Mouse (Mus musculus) midbrain, postnatal 0 days (tissue): ENCODE results near the gene Cdk4. TPM values are rescaled to one million over a fixed set of nuclear protein-coding genes. Genes with fewer than 3 reads are reported as not detected.

Source experiments
- ATAC-seq: fragments of 200-750 bp; cut with Nextera tagmentation; 2 replicates; pipeline ENCODE4 v1.8.0; 2017; ENCODE audit warnings: moderate number of reproducible peaks, mild to moderate bottlenecking, moderate TSS enrichment, moderate library complexity; ENCODE audit not compliant: low FRiP score
- DNase-seq: peaks from one replicate; pipeline ENCODE4 v3.0.0-alpha.2; 2015; ENCODE audit warnings: low spot score
- H3K27ac ChIP-seq: fragments of 300-500 bp; sonication (generic); 2 replicates; pipeline ENCODE4 v1.5.1; 2014; ENCODE audit warnings: low read depth, mild to moderate bottlenecking, low read length, mixed read lengths
- H3K27me3 ChIP-seq: fragments of 300-500 bp; sonication (generic); 2 replicates; pipeline ENCODE4 v1.6.1; 2014; ENCODE audit warnings: low read length, control low read depth, mixed read lengths; ENCODE audit not compliant: insufficient read depth
- H3K36me3 ChIP-seq: fragments of 300-500 bp; sonication (generic); 2 replicates; pipeline ENCODE4 v1.6.1; 2014; ENCODE audit warnings: low read length, control low read depth, mixed read lengths; ENCODE audit not compliant: insufficient read depth
- H3K4me1 ChIP-seq: fragments of 300-500 bp; sonication (generic); 2 replicates; pipeline ENCODE4 v1.6.1; 2014; ENCODE audit warnings: mild to moderate bottlenecking, control low read depth, antibody characterized with exemption, low read length, mixed read lengths; ENCODE audit not compliant: insufficient read depth
- H3K4me2 ChIP-seq: fragments of 300-500 bp; sonication (generic); 2 replicates; pipeline ENCODE4 v1.6.1; 2014; ENCODE audit warnings: low read depth, mild to moderate bottlenecking, low read length, mixed read lengths; ENCODE audit not compliant: poor library complexity, severe bottlenecking
- H3K4me3 ChIP-seq: fragments of 300-500 bp; sonication (generic); 2 replicates; pipeline ENCODE4 v1.5.1; 2014; ENCODE audit warnings: low read depth, mild to moderate bottlenecking, low read length, moderate library complexity
- H3K9ac ChIP-seq: fragments of 300-500 bp; sonication (generic); replicated peaks from 2 replicates; pipeline ENCODE4 v1.6.1; 2014; ENCODE audit warnings: mild to moderate bottlenecking, low read length, moderate library complexity, mixed read lengths; ENCODE audit not compliant: poor library complexity, severe bottlenecking
- H3K9me3 ChIP-seq: fragments of 300-500 bp; sonication (generic); 2 replicates; pipeline ENCODE4 v1.6.1; 2016; ENCODE audit warnings: low read length, control low read depth
- CTCF ChIP-seq: IDR thresholded peaks from 2 replicates; pipeline ENCODE4 v1.5.1; 2016; ENCODE audit warnings: antibody characterized with exemption, mild to moderate bottlenecking
- WGBS: fragments of 180-500 bp; shearing (Covaris S2); extraction: QIAGEN DNeasy Blood & Tissue Kit; methylation state at CpG from one replicate; pipeline ENCODE4 v1.1.7; 2014; 5-methylcytosine and 5-hydroxymethylcytosine counted together
- polyA plus RNA-seq: library from polyadenylated mRNA; unstranded; fragments of >200 nt; fragmentation: Nextera tagmentation; extraction: Ambion mirVana; gene quantifications from 2 replicates; pipeline ENCODE4 v1.2.1, GENCODE M21; 2015
- total RNA-seq: library from RNA; depleted of rRNA; stranded (reverse); fragments of >200 nt; gene quantifications from 2 replicates; pipeline ENCODE4 v1.2.3, GENCODE M21; 2014; rRNA removed

The Cdk4 gene
- total and polyA plus RNA-seq, 2 experiments from 2014 or later, result 311 to 364 TPM

DNA sequence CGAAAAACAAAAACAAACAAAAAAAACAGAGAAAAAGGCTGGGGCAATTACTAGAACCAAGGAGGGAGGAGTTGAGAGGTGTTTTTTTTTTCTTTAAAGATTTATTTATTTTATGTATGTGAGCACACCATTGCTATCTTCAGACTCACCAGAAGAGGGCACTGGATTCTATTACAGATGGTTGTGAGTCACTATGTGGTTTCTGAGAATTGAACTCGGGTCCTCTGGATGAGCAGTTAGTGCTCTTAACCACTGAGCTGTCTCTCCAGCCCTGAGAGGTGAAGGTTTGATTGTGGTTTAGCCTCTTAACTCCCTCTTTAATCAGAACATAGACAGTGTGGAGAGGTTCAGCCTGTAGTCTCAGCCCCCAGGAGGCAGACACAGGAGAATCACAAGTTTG lies 51.7 kb downstream of the Cdk4 start:
- no peaks in the 10 kb centered on the region for H3K9me3 ChIP-seq
- TF ChIP-seq CTCF, result peak; percentile 61
- H3K27ac ChIP-seq, result no peak overlapping the region
- no peaks in the 10 kb centered on the region for H3K4me1 ChIP-seq
- H3K36me3 ChIP-seq, result peaks cover 23% of the 10 kb centered on the region
- no peak for ATAC-seq
- H3K27me3 ChIP-seq, result no peaks in the 10 kb centered on the region
- 80% methylated on average over 2 of the region's 2 CpGs for WGBS
- no peak for DNase-seq
- H3K4me3 ChIP-seq, result no peak overlapping the region
- H3K4me2 ChIP-seq, result no peak overlapping the region
- H3K9ac ChIP-seq, result no peak overlapping the region

Other genes with a start within 250 kb of the Cdk4 start
- 13.2 and 17.4 TPM in 2 replicates for gene Atp23, start 162.2 kb upstream of the Cdk4 start, total RNA-seq
- gene Atp23, start 162.2 kb upstream of the Cdk4 start, polyA plus RNA-seq, result 18.4 and 19.1 TPM in 2 replicates
- 50.1 and 54.6 TPM in 2 replicates for gene Ctdsp2, start 84.8 kb upstream of the Cdk4 start, total RNA-seq
- gene Ctdsp2, start 84.8 kb upstream of the Cdk4 start, polyA plus RNA-seq, result 10.2 and 11.2 TPM in 2 replicates
- 0.90 and 2.0 TPM in 2 replicates for gene Avil, start 62.8 kb upstream of the Cdk4 start, total RNA-seq
- 1.2 and 1.3 TPM in 2 replicates for gene Avil, start 62.8 kb upstream of the Cdk4 start, polyA plus RNA-seq
- gene Tsfm, start 32.7 kb upstream of the Cdk4 start, total RNA-seq, result 29.3 and 33.8 TPM in 2 replicates
- gene Tsfm, start 32.7 kb upstream of the Cdk4 start, polyA plus RNA-seq, result 60.7 and 63.3 TPM in 2 replicates
- 6.5 and 8.7 TPM in 2 replicates for gene Mettl1, start 22.1 kb upstream of the Cdk4 start, total RNA-seq
- 19.1 TPM in 2 replicates for gene Mettl1, start 22.1 kb upstream of the Cdk4 start, polyA plus RNA-seq
- not detected in 2 replicates for gene Eef1akmt3, start 22.0 kb upstream of the Cdk4 start, total RNA-seq
- gene Eef1akmt3, start 22.0 kb upstream of the Cdk4 start, polyA plus RNA-seq, result 0.10 and 0.16 TPM in 2 replicates
- gene Cyp27b1, start 15.3 kb upstream of the Cdk4 start, total RNA-seq, result 0.22 TPM in 1 of 2 replicates, not detected in the other
- gene Cyp27b1, start 15.3 kb upstream of the Cdk4 start, polyA plus RNA-seq, result 0.13 TPM in 1 of 2 replicates, not detected in the other
- 84.0 and 90.0 TPM in 2 replicates for gene March9, start 3.4 kb upstream of the Cdk4 start, total RNA-seq
- 8.6 and 9.8 TPM in 2 replicates for gene March9, start 3.4 kb upstream of the Cdk4 start, polyA plus RNA-seq
- 109 and 122 TPM in 2 replicates for gene Tspan31, start 6.7 kb downstream of the Cdk4 start, total RNA-seq
- 101 and 104 TPM in 2 replicates for gene Tspan31, start 6.7 kb downstream of the Cdk4 start, polyA plus RNA-seq
- gene Agap2, start 11.8 kb downstream of the Cdk4 start, total RNA-seq, result 330 and 343 TPM in 2 replicates
- gene Agap2, start 11.8 kb downstream of the Cdk4 start, polyA plus RNA-seq, result 5.4 and 6.3 TPM in 2 replicates
- 114 and 120 TPM in 2 replicates for gene Os9, start 57.6 kb downstream of the Cdk4 start, total RNA-seq
- gene Os9, start 57.6 kb downstream of the Cdk4 start, polyA plus RNA-seq, result 126 TPM in 2 replicates
- gene B4galnt1, start 101.7 kb downstream of the Cdk4 start, total RNA-seq, result 126 and 134 TPM in 2 replicates
- gene B4galnt1, start 101.7 kb downstream of the Cdk4 start, polyA plus RNA-seq, result 86.8 and 88.6 TPM in 2 replicates
- 0.05 TPM in 2 replicates for gene Slc26a10, start 117.1 kb downstream of the Cdk4 start, total RNA-seq
- gene Slc26a10, start 117.1 kb downstream of the Cdk4 start, polyA plus RNA-seq, result 0.80 TPM in 2 replicates
- 47.6 and 48.8 TPM in 2 replicates for gene Arhgef25, start 126.5 kb downstream of the Cdk4 start, total RNA-seq
- 13.5 and 15.4 TPM in 2 replicates for gene Arhgef25, start 126.5 kb downstream of the Cdk4 start, polyA plus RNA-seq
- 258 and 275 TPM in 2 replicates for gene Dtx3, start 132.2 kb downstream of the Cdk4 start, total RNA-seq
- gene Dtx3, start 132.2 kb downstream of the Cdk4 start, polyA plus RNA-seq, result 205 and 217 TPM in 2 replicates
- gene Pip4k2c, start 148.1 kb downstream of the Cdk4 start, total RNA-seq, result 17.0 and 18.3 TPM in 2 replicates
- gene Pip4k2c, start 148.1 kb downstream of the Cdk4 start, polyA plus RNA-seq, result 14.5 and 15.1 TPM in 2 replicates
- gene Kif5a, start 199.8 kb downstream of the Cdk4 start, total RNA-seq, result 244 and 249 TPM in 2 replicates
- 102 and 103 TPM in 2 replicates for gene Kif5a, start 199.8 kb downstream of the Cdk4 start, polyA plus RNA-seq
- 274 and 309 TPM in 2 replicates for gene Dctn2, start 202.8 kb downstream of the Cdk4 start, total RNA-seq
- 318 and 345 TPM in 2 replicates for gene Dctn2, start 202.8 kb downstream of the Cdk4 start, polyA plus RNA-seq
- 8.2 and 10.0 TPM in 2 replicates for gene Mbd6, start 225.5 kb downstream of the Cdk4 start, total RNA-seq
- gene Mbd6, start 225.5 kb downstream of the Cdk4 start, polyA plus RNA-seq, result 7.3 and 11.2 TPM in 2 replicates
- 62.6 and 84.3 TPM in 2 replicates for gene Mars, start 248.3 kb downstream of the Cdk4 start, total RNA-seq
- gene Mars, start 248.3 kb downstream of the Cdk4 start, polyA plus RNA-seq, result 103 and 112 TPM in 2 replicates